In the genomic region with DNA sequence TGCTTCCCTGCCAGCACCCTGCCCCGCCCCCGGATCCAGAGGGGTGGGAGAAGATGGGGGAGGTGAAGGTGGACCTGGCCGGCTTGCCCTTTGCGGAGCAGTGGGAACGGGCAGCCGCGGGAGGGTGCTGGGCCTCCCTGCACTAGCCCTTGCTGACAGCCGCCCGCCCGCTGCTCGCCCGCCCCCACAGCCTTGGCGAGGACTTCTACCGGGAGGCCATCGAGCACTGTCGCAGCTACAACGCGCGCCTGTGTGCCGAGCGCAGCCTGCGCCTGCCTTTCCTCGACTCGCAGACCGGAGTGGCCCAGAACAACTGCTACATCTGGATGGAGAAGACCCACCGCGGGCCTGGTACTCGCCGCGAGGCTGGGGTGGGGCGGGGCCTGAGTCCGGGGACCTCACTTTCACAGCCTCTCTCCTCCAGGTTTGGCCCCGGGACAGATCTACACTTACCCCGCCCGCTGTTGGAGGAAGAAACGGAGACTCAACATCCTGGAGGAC, we compare ENCODE assay signal across 7 mouse cellular contexts. TPM values are rescaled to one million over a fixed set of nuclear protein-coding genes. Genes with fewer than 3 reads are reported as not detected.
DNase-seq lines count a peak whose midpoint lies in the region; ATAC-seq and TF ChIP-seq lines count a peak whose summit lies in the region.

No protein-coding gene starts in this region.

- 2% methylated on average over 36 of the region's 36 CpGs for WGBS in lung, embryonic 15.5 days
- under 1% methylated on average over 36 of the region's 36 CpGs for WGBS in kidney, postnatal 0 days
- WGBS in midbrain, embryonic 13.5 days = 2% methylated on average over 35 of the region's 36 CpGs
- 2% methylated on average over 36 of the region's 36 CpGs for WGBS in thymus, adult 2 months

- peak overlapping the region; percentile 48 for H3K4me3 ChIP-seq in lung, embryonic 15.5 days
- H3K4me3 ChIP-seq in kidney, postnatal 0 days (replicated peaks; ENCODE audit: low read depth, low read length) = peak overlapping the region; percentile 40
- peak overlapping the region; percentile 75 for H3K4me3 ChIP-seq in midbrain, embryonic 13.5 days (replicated peaks)
- peak overlapping the region; percentile 22; the same call in 1 of the 2 replicates for H3K4me3 ChIP-seq in thymus, adult 2 months (ENCODE audit: control insufficient read depth, insufficient read depth, low read length)

- H3K4me1 ChIP-seq in lung, embryonic 15.5 days = peaks cover 48% of the 10 kb centered on the region
- peaks cover 20% of the 10 kb centered on the region for H3K4me1 ChIP-seq in kidney, postnatal 0 days (replicated peaks; ENCODE audit: insufficient read depth, low read length)
- H3K4me1 ChIP-seq in midbrain, embryonic 13.5 days (replicated peaks) = peaks cover 90% of the 10 kb centered on the region
- H3K4me1 ChIP-seq in thymus, adult 2 months (replicated peaks; ENCODE audit: control insufficient read depth, insufficient read depth, low read length) = peaks cover 43% of the 10 kb centered on the region

- H3K4me2 ChIP-seq in lung, embryonic 15.5 days = peak overlapping the region; percentile 95
- H3K4me2 ChIP-seq in kidney, postnatal 0 days (ENCODE audit: low read length) = peak overlapping the region; percentile 83
- peak overlapping the region; percentile 92 for H3K4me2 ChIP-seq in midbrain, embryonic 13.5 days (replicated peaks)

- no peak for TF ChIP-seq POLR2A in thymus, adult 2 months (IDR thresholded peaks at IDR 0.05; ENCODE audit: control insufficient read depth, extremely low read depth, insufficient read depth, low read length, poor library complexity)

- no peak for DNase-seq in lung, postnatal 14 days
- peak; percentile 78 for DNase-seq in cerebellum, adult 9-11 months
- DNase-seq in gastrocnemius, postnatal 14 days = peak; percentile 61
- no peak for DNase-seq in kidney, postnatal 0 days (ENCODE audit: low spot score)
- peak; percentile 45 for DNase-seq in thymus, adult 2 months

- intact Hi-C loops in gastrocnemius, postnatal 14 days (cut with DNase I; ENCODE audit: low total_unique reads) = no loop called here

- no peaks in the 10 kb centered on the region for H3K9me3 ChIP-seq in lung, embryonic 15.5 days
- H3K9me3 ChIP-seq in kidney, postnatal 0 days (replicated peaks; ENCODE audit: low read length) = no peaks in the 10 kb centered on the region
- H3K9me3 ChIP-seq in midbrain, embryonic 13.5 days = no peaks in the 10 kb centered on the region

- H3K9ac ChIP-seq in lung, embryonic 15.5 days = peak overlapping the region; percentile 50
- H3K9ac ChIP-seq in kidney, postnatal 0 days (ENCODE audit: low read depth, low read length) = peak overlapping the region; percentile 51; the same call in 1 of the 2 replicates
- peak overlapping the region; percentile 83 for H3K9ac ChIP-seq in midbrain, embryonic 13.5 days (replicated peaks)

- H3K27me3 ChIP-seq in lung, embryonic 15.5 days = peaks cover 23% of the 10 kb centered on the region
- H3K27me3 ChIP-seq in kidney, postnatal 0 days (ENCODE audit: insufficient read depth, low read length) = peaks cover 22% of the 10 kb centered on the region; the same call in 1 of the 2 replicates
- H3K27me3 ChIP-seq in midbrain, embryonic 13.5 days = 0 out of 2 replicates have a peak, but pooled peaks cover 5% of the 10 kb centered on the region
- H3K27me3 ChIP-seq in thymus, adult 2 months (ENCODE audit: control insufficient read depth, insufficient read depth, low read length) = peaks cover 28% of the 10 kb centered on the region

- ATAC-seq in lung, embryonic 15.5 days (ENCODE audit: borderline replicate concordance, extremely low read depth, low FRiP score, low TSS enrichment) = peak; percentile 7; the same call in 1 of the 2 replicates
- no peak; the same call in 1 of the 2 replicates for ATAC-seq in kidney, postnatal 0 days (replicated peaks; ENCODE audit: low FRiP score, low read depth)
- no peak for ATAC-seq in midbrain, embryonic 13.5 days

- H3K36me3 ChIP-seq in lung, embryonic 15.5 days = no peaks in the 10 kb centered on the region
- H3K36me3 ChIP-seq in kidney, postnatal 0 days (ENCODE audit: insufficient read depth, low read length) = no peaks in the 10 kb centered on the region
- H3K36me3 ChIP-seq in midbrain, embryonic 13.5 days = peaks cover 37% of the 10 kb centered on the region
- H3K36me3 ChIP-seq in thymus, adult 2 months (ENCODE audit: control insufficient read depth, insufficient read depth, low read length) = no peaks in the 10 kb centered on the region

- H3K27ac ChIP-seq in lung, embryonic 15.5 days = peak overlapping the region; percentile 36; the same call in 1 of the 2 replicates
- H3K27ac ChIP-seq in kidney, postnatal 0 days = no peak overlapping the region
- H3K27ac ChIP-seq in midbrain, embryonic 13.5 days = peak overlapping the region; percentile 96
- no peak overlapping the region for H3K27ac ChIP-seq in thymus, adult 2 months (ENCODE audit: control insufficient read depth, insufficient read depth, low read length)

- TF ChIP-seq CTCF in kidney, postnatal 0 days (IDR thresholded peaks at IDR 0.05; ENCODE audit: low read depth) = no peak
- no peak for TF ChIP-seq CTCF in thymus, adult 2 months (IDR thresholded peaks at IDR 0.05; ENCODE audit: borderline replicate concordance, control insufficient read depth, extremely low read depth, insufficient read depth, low read length, poor library complexity)

RNA-seq across cellular contexts. Expression of a gene that starts 5.5 kb away (rescaled TPM):
- 12.8 and 13.7 TPM in 2 replicates for polyA plus RNA-seq in lung, embryonic 15.5 days (2015; fragmentation: Nextera tagmentation; extraction: Ambion mirVana)
- total RNA-seq in gastrocnemius, postnatal 14 days (2021) = 1 to 10 TPM; 2.7 to 4.5 TPM
- 0.70 and 0.72 TPM in 2 replicates for polyA plus RNA-seq in kidney, postnatal 0 days (2015; fragmentation: Nextera tagmentation; extraction: Ambion mirVana)
- 201 and 213 TPM in 2 replicates for polyA plus RNA-seq in midbrain, embryonic 13.5 days (2015; fragmentation: Nextera tagmentation; extraction: Ambion mirVana)
- polyA plus RNA-seq in thymus, adult 2 months (2012; rRNA removed) = 1.6 and 1.8 TPM in 2 replicates

RNA-seq across cellular contexts. Expression of a gene that starts 20.2 kb away (rescaled TPM):
- 148 and 159 TPM in 2 replicates for polyA plus RNA-seq in lung, embryonic 15.5 days (2015; fragmentation: Nextera tagmentation; extraction: Ambion mirVana)
- 10 to 100 TPM in 1 of 2 experiments, 1 to 10 TPM in 1; 9.4 to 11.6 TPM for total RNA-seq in gastrocnemius, postnatal 14 days (2021)
- 21.6 and 25.0 TPM in 2 replicates for polyA plus RNA-seq in kidney, postnatal 0 days (2015; fragmentation: Nextera tagmentation; extraction: Ambion mirVana)
- polyA plus RNA-seq in midbrain, embryonic 13.5 days (2015; fragmentation: Nextera tagmentation; extraction: Ambion mirVana) = 7.9 and 8.1 TPM in 2 replicates
- polyA plus RNA-seq in thymus, adult 2 months (2012; rRNA removed) = 5.4 and 5.8 TPM in 2 replicates

RNA-seq across cellular contexts. Expression of a gene that starts 27.6 kb away (rescaled TPM):
- 325 and 332 TPM in 2 replicates for polyA plus RNA-seq in lung, embryonic 15.5 days (2015; fragmentation: Nextera tagmentation; extraction: Ambion mirVana)
- 1 to 10 TPM; 5.5 to 6.4 TPM for total RNA-seq in gastrocnemius, postnatal 14 days (2021)
- 460 and 496 TPM in 2 replicates for polyA plus RNA-seq in kidney, postnatal 0 days (2015; fragmentation: Nextera tagmentation; extraction: Ambion mirVana)
- 26.1 and 28.7 TPM in 2 replicates for polyA plus RNA-seq in midbrain, embryonic 13.5 days (2015; fragmentation: Nextera tagmentation; extraction: Ambion mirVana)
- 426 and 460 TPM in 2 replicates for polyA plus RNA-seq in thymus, adult 2 months (2012; rRNA removed)

Comparison
In these comparisons a context has a peak if more than half of its experiments do, and no peak if none do; other contexts are left out.
1. H3K27ac ChIP-seq: peak in lung, embryonic 15.5 days (single experiment) and midbrain, embryonic 13.5 days (single experiment); none in kidney, postnatal 0 days (single experiment) and thymus, adult 2 months (single experiment).
2. H3K4me3 ChIP-seq: peak in every context shown above with its lines; median percentile 75 in midbrain, embryonic 13.5 days; 48 in lung, embryonic 15.5 days; 40 in kidney, postnatal 0 days; 22 in thymus, adult 2 months.
3. DNase-seq: peak in cerebellum, adult 9-11 months (single experiment), gastrocnemius, postnatal 14 days (single experiment) and thymus, adult 2 months (single experiment); none in lung, postnatal 14 days (single experiment) and kidney, postnatal 0 days (single experiment).
4. RNA of a gene that starts 5.5 kb away (polyA plus RNA-seq): 201 to 213 TPM in midbrain, embryonic 13.5 days; 12.8 to 13.7 TPM in lung, embryonic 15.5 days, 1.6 to 1.8 TPM in thymus, adult 2 months and 0.70 to 0.72 TPM in kidney, postnatal 0 days; every median in the first group is over 10 times any median in the second.
5. RNA of a gene that starts 27.6 kb away (polyA plus RNA-seq): 460 to 496 TPM in kidney, postnatal 0 days, 426 to 460 TPM in thymus, adult 2 months and 325 to 332 TPM in lung, embryonic 15.5 days; 26.1 to 28.7 TPM in midbrain, embryonic 13.5 days; every median in the first group is over 10 times any median in the second.
6. Peak in every context shown above with its lines, with median percentiles within 50 percentile points of each other: H3K4me2 ChIP-seq and H3K9ac ChIP-seq.